Comparison of ENCODE assay signal across 10 mouse cellular contexts in genomic region chr11:97416637-97417035, GRCm38 (mm10). TPM values are rescaled to one million over a fixed set of nuclear protein-coding genes. Genes with fewer than 3 reads are reported as not detected.
DNase-seq lines count a peak whose midpoint lies in the region; ATAC-seq lines count a peak whose summit lies in the region.
"Had no signal": no experiment of that assay in that cellular context is flagged by ENCODE, and none has a peak within 500 bp of the region (broad histone marks: within the 10 kb centered on the region; RNA-seq: fewer than 3 reads in every experiment).

No protein-coding gene starts in this region.

- ATAC-seq in midbrain, embryonic 12.5 days (ENCODE audit: low FRiP score, low read depth): no peak
- no peak for ATAC-seq in midbrain, embryonic 13.5 days
- no peak for ATAC-seq in intestine, embryonic 14.5 days (replicated peaks; ENCODE audit: low FRiP score, low TSS enrichment, low read depth)
- no peak for ATAC-seq in stomach, embryonic 15.5 days (ENCODE audit: insufficient read depth, low FRiP score, low read depth)
- ATAC-seq: CD4-positive, CD25-positive, alpha-beta regulatory T cell, adult 4 months; forebrain, embryonic 15.5 days had no signal

- H3K36me3 ChIP-seq in heart, embryonic 10.5 days: peaks cover 7% of the 10 kb centered on the region; the same call in 1 of the 2 replicates
- H3K36me3 ChIP-seq in midbrain, embryonic 12.5 days: no peaks in the 10 kb centered on the region
- H3K36me3 ChIP-seq in midbrain, embryonic 13.5 days: no peaks in the 10 kb centered on the region
- no peaks in the 10 kb centered on the region for H3K36me3 ChIP-seq in intestine, embryonic 14.5 days (ENCODE audit: control insufficient read depth, insufficient read depth, low read length)
- no peaks in the 10 kb centered on the region for H3K36me3 ChIP-seq in stomach, embryonic 15.5 days
- H3K36me3 ChIP-seq: forebrain, embryonic 15.5 days had no signal

- peak overlapping the region; percentile 96 for H3K4me3 ChIP-seq in heart, embryonic 10.5 days
- H3K4me3 ChIP-seq in midbrain, embryonic 12.5 days: no peak overlapping the region
- no peak overlapping the region for H3K4me3 ChIP-seq in midbrain, embryonic 13.5 days (replicated peaks)
- peak overlapping the region; percentile 60 for H3K4me3 ChIP-seq in intestine, embryonic 14.5 days (ENCODE audit: low read depth, low read length)
- peak overlapping the region; percentile 92 for H3K4me3 ChIP-seq in stomach, embryonic 15.5 days (replicated peaks)

- no peak for DNase-seq in heart, embryonic 10.5 days (ENCODE audit: low spot score)
- DNase-seq in heart, adult 18-20 months: no peak
- no peak for DNase-seq in intestine, embryonic 14.5 days (ENCODE audit: low spot score)
- DNase-seq in cerebellum, adult 8-10 months: no peak
- no peak for DNase-seq in adrenal gland, postnatal 14 days

- H3K27me3 ChIP-seq in heart, embryonic 10.5 days (ENCODE audit: insufficient read depth, poor library complexity, severe bottlenecking): no peaks in the 10 kb centered on the region
- peaks cover 46% of the 10 kb centered on the region for H3K27me3 ChIP-seq in midbrain, embryonic 12.5 days
- peaks cover 31% of the 10 kb centered on the region for H3K27me3 ChIP-seq in midbrain, embryonic 13.5 days
- no peaks in the 10 kb centered on the region for H3K27me3 ChIP-seq in intestine, embryonic 14.5 days (replicated peaks; ENCODE audit: control insufficient read depth, insufficient read depth, low read length)
- H3K27me3 ChIP-seq in stomach, embryonic 15.5 days (replicated peaks): no peaks in the 10 kb centered on the region
- H3K27me3 ChIP-seq: forebrain, embryonic 15.5 days had no signal

- peak overlapping the region; percentile 66 for H3K4me2 ChIP-seq in midbrain, embryonic 12.5 days (replicated peaks)
- H3K4me2 ChIP-seq in midbrain, embryonic 13.5 days (replicated peaks): no peak overlapping the region; the same call in 1 of the 2 replicates
- H3K4me2 ChIP-seq in intestine, embryonic 14.5 days (ENCODE audit: low read length): peak overlapping the region; percentile 62
- peak overlapping the region; percentile 84 for H3K4me2 ChIP-seq in stomach, embryonic 15.5 days

- H3K27ac ChIP-seq in heart, embryonic 10.5 days: peak overlapping the region; percentile 96; the same call in 1 of the 2 replicates
- H3K27ac ChIP-seq in midbrain, embryonic 12.5 days (replicated peaks): no peak overlapping the region
- H3K27ac ChIP-seq in midbrain, embryonic 13.5 days: no peak overlapping the region
- H3K27ac ChIP-seq in intestine, embryonic 14.5 days (ENCODE audit: low read depth): no peak overlapping the region
- H3K27ac ChIP-seq in stomach, embryonic 15.5 days: no peak overlapping the region; the same call in 1 of the 2 replicates
- H3K27ac ChIP-seq: forebrain, embryonic 15.5 days had no signal

- H3K4me1 ChIP-seq in heart, embryonic 10.5 days: peaks cover 63% of the 10 kb centered on the region
- H3K4me1 ChIP-seq in midbrain, embryonic 12.5 days: peaks cover 32% of the 10 kb centered on the region
- H3K4me1 ChIP-seq in midbrain, embryonic 13.5 days (replicated peaks): peaks cover 25% of the 10 kb centered on the region
- peaks cover 29% of the 10 kb centered on the region for H3K4me1 ChIP-seq in intestine, embryonic 14.5 days (replicated peaks; ENCODE audit: control insufficient read depth, insufficient read depth, low read length)
- H3K4me1 ChIP-seq in stomach, embryonic 15.5 days: peaks cover 37% of the 10 kb centered on the region

- no peaks in the 10 kb centered on the region for H3K9me3 ChIP-seq in heart, embryonic 10.5 days
- no peaks in the 10 kb centered on the region for H3K9me3 ChIP-seq in midbrain, embryonic 12.5 days
- H3K9me3 ChIP-seq in midbrain, embryonic 13.5 days: no peaks in the 10 kb centered on the region
- H3K9me3 ChIP-seq in intestine, embryonic 14.5 days (ENCODE audit: control insufficient read depth, low read length): no peaks in the 10 kb centered on the region
- H3K9me3 ChIP-seq in stomach, embryonic 15.5 days: no peaks in the 10 kb centered on the region
- H3K9me3 ChIP-seq: forebrain, embryonic 15.5 days had no signal

- 7% methylated on average over 5 of the region's 5 CpGs for WGBS in heart, embryonic 10.5 days
- 4% methylated on average over 5 of the region's 5 CpGs for WGBS in midbrain, embryonic 12.5 days
- 8% methylated on average over 5 of the region's 5 CpGs for WGBS in midbrain, embryonic 13.5 days
- WGBS in intestine, embryonic 14.5 days: 14% methylated on average over 5 of the region's 5 CpGs
- WGBS in stomach, embryonic 15.5 days: 17% methylated on average over 5 of the region's 5 CpGs

- H3K9ac ChIP-seq in midbrain, embryonic 12.5 days (replicated peaks): no peak overlapping the region
- H3K9ac ChIP-seq in midbrain, embryonic 13.5 days (replicated peaks): no peak overlapping the region
- H3K9ac ChIP-seq in intestine, embryonic 14.5 days (ENCODE audit: low read length): no peak overlapping the region
- H3K9ac ChIP-seq in stomach, embryonic 15.5 days: no peak overlapping the region

RNA-seq across cellular contexts. Expression of gene Arhgap23, which starts 1.3 kb away (rescaled TPM):
- 6.8 and 7.8 TPM in 2 replicates for polyA plus RNA-seq in heart, embryonic 10.5 days (2016; fragmentation: Nextera tagmentation; extraction: Ambion mirVana)
- total RNA-seq in heart, adult 18-20 months (2021): 10 to 100 TPM; 12.5 to 13.5 TPM
- polyA plus RNA-seq in midbrain, embryonic 12.5 days (2016; fragmentation: Nextera tagmentation; extraction: Ambion mirVana): 6.3 and 7.9 TPM in 2 replicates
- polyA plus RNA-seq in midbrain, embryonic 13.5 days (2015; fragmentation: Nextera tagmentation; extraction: Ambion mirVana): 5.1 and 6.5 TPM in 2 replicates
- polyA plus RNA-seq in intestine, embryonic 14.5 days (2014; fragmentation: Nextera tagmentation; extraction: Ambion mirVana): 5.0 and 5.1 TPM in 2 replicates
- polyA plus RNA-seq in stomach, embryonic 15.5 days (2015; fragmentation: Nextera tagmentation; extraction: Ambion mirVana): 6.1 and 6.2 TPM in 2 replicates
- 31.4 and 32.8 TPM in 2 replicates for total RNA-seq in adrenal gland, postnatal 14 days (2021)
- polyA plus RNA-seq: CD4-positive, CD25-positive, alpha-beta regulatory T cell, adult 4 months had no signal

RNA-seq across cellular contexts. Expression of gene Socs7, which starts 54.3 kb away (rescaled TPM):
- 3.2 and 3.4 TPM in 2 replicates for polyA plus RNA-seq in heart, embryonic 10.5 days (2016; fragmentation: Nextera tagmentation; extraction: Ambion mirVana)
- total RNA-seq in heart, adult 18-20 months (2021): 10 to 100 TPM; 21.9 to 22.8 TPM
- polyA plus RNA-seq in midbrain, embryonic 12.5 days (2016; fragmentation: Nextera tagmentation; extraction: Ambion mirVana): 9.3 and 9.4 TPM in 2 replicates
- 8.8 and 9.4 TPM in 2 replicates for polyA plus RNA-seq in midbrain, embryonic 13.5 days (2015; fragmentation: Nextera tagmentation; extraction: Ambion mirVana)
- 2.1 and 2.5 TPM in 2 replicates for polyA plus RNA-seq in intestine, embryonic 14.5 days (2014; fragmentation: Nextera tagmentation; extraction: Ambion mirVana)
- polyA plus RNA-seq in stomach, embryonic 15.5 days (2015; fragmentation: Nextera tagmentation; extraction: Ambion mirVana): 3.4 and 3.8 TPM in 2 replicates
- total RNA-seq in adrenal gland, postnatal 14 days (2021): 18.3 TPM in 2 replicates

Comparison
In these comparisons a context has a peak if more than half of its experiments do, and no peak if none do; other contexts are left out.
1. H3K4me3 ChIP-seq: peak in heart, embryonic 10.5 days (single experiment), intestine, embryonic 14.5 days (single experiment) and stomach, embryonic 15.5 days (single experiment); none in midbrain, embryonic 12.5 days (single experiment) and midbrain, embryonic 13.5 days (single experiment).